Mouse (Mus musculus) hindbrain, embryonic 14.5 days (tissue): ENCODE results near the gene Actr1a. TPM values are rescaled to one million over a fixed set of nuclear protein-coding genes. Genes with fewer than 3 reads are reported as not detected.

Experiments used
- ATAC-seq: fragments of 200-750 bp; cut with Nextera tagmentation; 2 replicates; pipeline ENCODE4 v1.8.0; 2017; ENCODE audit warnings: moderate number of reproducible peaks, mild to moderate bottlenecking, moderate TSS enrichment, moderate library complexity; ENCODE audit not compliant: low FRiP score
- DNase-seq: peaks from one replicate; pipeline ENCODE4 v3.0.0-alpha.2; 2015; ENCODE audit warnings: low spot score
- H3K27ac ChIP-seq: fragments of 300-500 bp; sonication (generic); 2 replicates; pipeline ENCODE4 v1.5.1; 2014; ENCODE audit warnings: mild to moderate bottlenecking, moderate library complexity
- H3K27me3 ChIP-seq: fragments of 300-500 bp; sonication (generic); 2 replicates; pipeline ENCODE4 v1.6.1; 2014; ENCODE audit warnings: mild to moderate bottlenecking, low read length, mixed read lengths; ENCODE audit not compliant: control insufficient read depth, insufficient read depth
- H3K36me3 ChIP-seq: fragments of 300-500 bp; sonication (generic); replicated peaks from 2 replicates; pipeline ENCODE4 v1.6.1; 2014; ENCODE audit not compliant: control insufficient read depth, insufficient read depth
- H3K4me1 ChIP-seq: fragments of 300-500 bp; sonication (generic); replicated peaks from 2 replicates; pipeline ENCODE4 v1.6.1; 2014; ENCODE audit warnings: antibody characterized with exemption, low read length, mixed read lengths; ENCODE audit not compliant: control insufficient read depth, insufficient read depth
- H3K4me2 ChIP-seq: fragments of 300-500 bp; sonication (generic); replicated peaks from 2 replicates; pipeline ENCODE4 v1.6.1; 2014; ENCODE audit warnings: mild to moderate bottlenecking, moderate library complexity
- H3K4me3 ChIP-seq: fragments of 300-500 bp; sonication (generic); replicated peaks from 2 replicates; pipeline ENCODE4 v1.5.1; 2014; ENCODE audit warnings: mild to moderate bottlenecking, low read length
- H3K9ac ChIP-seq: fragments of 300-500 bp; sonication (generic); 2 replicates; pipeline ENCODE4 v1.6.1; 2014
- H3K9me3 ChIP-seq: fragments of 300-500 bp; sonication (generic); 2 replicates; pipeline ENCODE4 v1.6.1; 2016; ENCODE audit warnings: low read length; ENCODE audit not compliant: control insufficient read depth
- WGBS: fragments of 180-500 bp; shearing (Covaris S2); extraction: QIAGEN DNeasy Blood & Tissue Kit; methylation state at CpG from one replicate; pipeline ENCODE4 v1.1.7; 2014; 5-methylcytosine and 5-hydroxymethylcytosine counted together
- polyA plus RNA-seq: library from polyadenylated mRNA; unstranded; fragments of >200 nt; fragmentation: Nextera tagmentation; extraction: Ambion mirVana; gene quantifications from 2 replicates; pipeline ENCODE4 v1.2.1, GENCODE M21; 2014

The Actr1a gene
- polyA plus RNA-seq, 1 experiment from 2014 or later = 327 TPM

DNA sequence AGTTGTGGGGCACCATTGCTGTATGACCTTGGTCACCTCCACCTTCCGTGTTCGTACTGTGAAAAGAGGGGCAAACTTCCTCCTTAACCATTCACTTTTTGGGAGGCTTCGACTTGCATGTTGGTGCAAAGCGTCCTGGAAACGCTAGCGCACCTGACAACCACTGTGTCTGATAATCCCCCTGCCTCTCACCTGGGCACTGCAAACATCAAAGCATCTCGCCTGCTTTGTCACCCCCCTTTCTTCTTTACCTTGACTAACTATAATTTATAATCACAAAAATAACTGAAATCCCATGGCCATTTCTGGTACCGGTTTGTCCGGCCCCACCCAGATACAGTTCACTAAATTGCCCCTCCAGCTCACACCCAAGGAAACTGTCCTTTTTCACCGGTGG is 838 bp downstream of the Actr1a start:
- no peaks in the 10 kb centered on the region for H3K27me3 ChIP-seq
- no peaks in the 10 kb centered on the region for H3K9me3 ChIP-seq
- peaks cover 40% of the 10 kb centered on the region for H3K4me1 ChIP-seq
- ATAC-seq (no peak; the same call in 1 of the 2 replicates), DNase-seq (no peak)
- 7% methylated on average over 10 of the region's 10 CpGs for WGBS
- peak overlapping the region; percentile 49 for H3K9ac ChIP-seq
- peak overlapping the region; percentile 85 for H3K4me3 ChIP-seq
- 0 out of 2 replicates have a peak, but pooled peaks cover 9% of the 10 kb centered on the region for H3K36me3 ChIP-seq
- H3K27ac ChIP-seq = no peak overlapping the region
- peak overlapping the region; percentile 73 for H3K4me2 ChIP-seq

DNA sequence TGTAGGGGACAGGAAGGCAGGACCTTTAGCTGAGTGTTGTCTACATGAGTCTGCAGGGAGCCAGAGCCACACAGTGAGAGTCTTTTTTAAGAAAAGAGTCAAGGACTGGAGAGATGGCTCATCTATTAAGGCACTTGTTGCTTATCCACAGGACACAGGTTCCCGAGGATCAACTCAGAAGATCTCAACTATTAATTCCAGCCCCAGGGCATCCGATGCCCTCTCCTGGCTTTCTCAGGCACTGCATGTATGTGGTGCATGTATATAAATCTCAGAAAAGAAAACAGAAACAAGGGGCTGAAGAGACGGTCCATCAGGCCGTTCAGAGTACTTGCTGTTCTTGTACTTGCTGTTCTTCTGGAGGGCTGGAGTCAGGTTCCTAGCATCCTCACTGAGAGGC is 3.5 kb downstream of the Actr1a start:
- peak; percentile 54 for DNase-seq
- Histone ChIP-seq H3K9ac (no peak overlapping the region), H3K4me3 (no peak overlapping the region), H3K9me3 (no peaks in the 10 kb centered on the region), H3K27ac (no peak overlapping the region), H3K4me1 (peaks cover 20% of the 10 kb centered on the region), H3K36me3 (peaks cover 15% of the 10 kb centered on the region), H3K4me2 (no peak overlapping the region), H3K27me3 (no peaks in the 10 kb centered on the region)
- no peak for ATAC-seq
- 40% methylated on average over 4 of the region's 4 CpGs for WGBS

DNA sequence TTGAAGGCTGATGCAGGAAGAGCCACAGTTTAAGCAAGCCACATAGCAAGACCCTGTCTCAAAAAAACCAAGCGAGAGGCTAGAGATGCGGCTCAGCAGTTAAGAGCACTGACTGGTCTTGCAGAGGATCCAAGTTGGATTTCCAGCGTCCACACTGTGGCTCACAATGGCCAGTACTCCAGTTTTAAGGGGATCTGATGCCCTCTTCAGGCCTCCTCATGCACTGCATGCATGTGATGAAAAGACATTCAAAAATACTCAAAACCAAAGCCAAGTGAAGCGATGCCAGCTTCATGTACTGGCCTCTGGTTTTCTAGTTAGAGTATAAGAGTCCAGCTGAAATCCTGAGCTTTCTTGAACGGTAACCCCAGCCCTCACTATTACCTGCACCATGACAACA is 5.7 kb downstream of the Actr1a start:
- Histone ChIP-seq H3K4me1 (peaks cover 15% of the 10 kb centered on the region), H3K27ac (no peak overlapping the region), H3K9ac (no peak overlapping the region), H3K27me3 (no peaks in the 10 kb centered on the region), H3K4me3 (no peak overlapping the region), H3K4me2 (no peak overlapping the region), H3K36me3 (peaks cover 31% of the 10 kb centered on the region), H3K9me3 (no peaks in the 10 kb centered on the region)
- no peak for ATAC-seq
- 83% methylated on average over 5 of the region's 5 CpGs for WGBS
- no peak for DNase-seq

DNA sequence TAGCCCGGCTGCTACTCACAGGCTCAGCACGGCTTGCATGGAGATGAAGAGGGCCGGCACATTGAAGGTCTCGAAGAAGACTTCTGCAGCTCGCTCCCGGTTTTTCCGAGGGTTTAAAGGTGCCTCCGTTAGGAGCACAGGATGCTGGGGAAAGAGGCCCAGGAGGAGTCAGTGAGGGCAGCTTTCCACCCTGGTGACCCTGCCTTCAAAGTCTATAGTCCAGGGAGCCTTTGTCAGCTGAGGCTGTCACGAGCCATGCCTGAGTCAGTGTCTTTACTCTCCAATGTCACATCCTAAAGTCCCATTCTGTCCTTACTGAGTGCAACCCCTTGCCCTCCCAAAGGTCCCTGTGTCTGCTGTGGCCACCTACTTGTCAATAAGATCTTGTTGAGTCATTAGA is 13.3 kb downstream of the Actr1a start:
- 88% methylated on average over 9 of the region's 9 CpGs for WGBS
- Histone ChIP-seq H3K9ac (no peak overlapping the region), H3K9me3 (no peaks in the 10 kb centered on the region), H3K27ac (no peak overlapping the region), H3K4me3 (no peak overlapping the region), H3K36me3 (peaks cover 94% of the 10 kb centered on the region), H3K4me2 (no peak overlapping the region), H3K4me1 (no peaks in the 10 kb centered on the region), H3K27me3 (no peaks in the 10 kb centered on the region)
- no peak for ATAC-seq
- no peak for DNase-seq

DNA sequence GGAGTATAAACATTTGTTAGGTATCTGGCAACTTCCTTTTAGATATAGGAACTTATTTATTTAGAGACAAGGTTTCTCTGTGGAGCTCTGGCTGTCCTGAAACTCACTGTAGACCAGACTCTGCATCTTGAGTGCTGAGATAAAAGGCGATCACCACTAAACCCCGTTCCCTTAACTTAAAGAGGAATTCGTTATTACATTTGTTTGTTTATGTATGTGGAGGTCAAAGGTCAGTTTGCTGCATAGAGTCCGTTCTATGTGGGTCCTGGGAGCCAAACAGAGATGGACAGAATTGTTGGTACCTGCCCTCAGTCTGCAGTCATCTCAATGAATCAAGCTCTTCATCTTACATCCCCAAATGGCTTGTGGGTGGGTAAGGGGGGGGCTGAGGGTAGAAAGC is 19.7 kb downstream of the Actr1a start:
- DNase-seq (no peak), ATAC-seq (no peak)
- Histone ChIP-seq H3K4me3 (no peak overlapping the region), H3K9me3 (no peaks in the 10 kb centered on the region), H3K9ac (no peak overlapping the region), H3K27ac (no peak overlapping the region), H3K27me3 (no peaks in the 10 kb centered on the region), H3K36me3 (peaks cover 52% of the 10 kb centered on the region), H3K4me2 (no peak overlapping the region), H3K4me1 (no peaks in the 10 kb centered on the region)
- WGBS = 66% methylated on average over 4 of the region's 4 CpGs

DNA sequence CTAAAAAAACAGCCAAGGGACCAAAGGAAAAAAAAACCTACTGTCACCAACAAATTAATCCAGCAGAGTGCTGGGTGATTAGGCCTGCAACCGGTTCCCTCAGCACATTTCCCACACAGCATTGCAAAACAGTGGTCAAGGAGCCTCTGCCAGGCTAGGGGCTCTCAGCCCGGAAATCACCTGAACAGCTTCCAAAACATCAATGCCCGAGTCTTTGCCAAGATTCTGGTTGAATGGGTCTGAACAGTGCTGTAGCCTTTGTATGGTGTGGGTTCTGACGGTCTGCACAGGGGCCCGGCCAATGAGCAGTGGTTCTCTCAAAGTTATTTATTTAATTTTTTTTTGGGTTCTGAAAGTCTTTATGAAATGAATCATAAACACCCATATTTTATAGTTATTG is 20.1 kb downstream of the Actr1a start:
- H3K36me3 ChIP-seq = peaks cover 48% of the 10 kb centered on the region
- no peaks in the 10 kb centered on the region for H3K27me3 ChIP-seq
- 53% methylated on average over 5 of the region's 5 CpGs for WGBS
- ATAC-seq (no peak), DNase-seq (peak; percentile 58)
- H3K9me3 ChIP-seq = no peaks in the 10 kb centered on the region
- H3K9ac ChIP-seq = no peak overlapping the region
- no peak overlapping the region for H3K4me2 ChIP-seq
- no peaks in the 10 kb centered on the region for H3K4me1 ChIP-seq
- H3K27ac ChIP-seq = no peak overlapping the region
- no peak overlapping the region for H3K4me3 ChIP-seq

DNA sequence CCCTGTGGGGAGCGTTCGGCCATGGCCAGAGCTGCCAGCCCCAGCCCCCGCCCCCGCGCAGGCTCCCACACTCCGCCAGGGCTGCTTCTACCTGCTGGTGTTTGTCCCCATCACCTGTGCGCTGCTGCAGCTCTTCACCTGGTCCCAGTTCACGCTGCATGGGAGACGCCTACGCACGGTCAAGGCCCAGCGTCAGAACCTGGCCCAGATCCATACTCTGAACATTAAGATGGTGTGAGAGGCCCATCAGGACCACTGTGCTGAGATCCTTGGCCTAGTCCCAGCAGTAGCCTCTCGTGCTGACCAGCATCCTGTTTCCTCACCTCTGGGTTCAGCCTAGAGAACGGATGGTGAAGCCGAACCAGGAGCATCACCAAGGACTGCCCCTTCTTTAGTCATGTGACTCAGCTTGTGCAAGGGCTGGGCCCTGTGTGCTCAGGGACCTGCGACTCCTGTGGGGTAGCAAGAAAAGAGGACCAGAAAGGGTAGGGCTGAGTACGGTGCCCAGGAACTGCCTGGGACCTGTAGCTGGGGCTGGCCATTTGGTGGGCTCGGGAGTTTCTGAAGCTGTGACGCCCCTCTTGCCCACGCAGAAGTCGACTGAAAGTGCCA is 21.0 kb downstream of the Actr1a start:
- Histone ChIP-seq H3K4me2 (no peak overlapping the region), H3K36me3 (peaks cover 39% of the 10 kb centered on the region), H3K27ac (no peak overlapping the region; the same call in 1 of the 2 replicates), H3K4me3 (no peak overlapping the region), H3K9ac (no peak overlapping the region), H3K4me1 (no peaks in the 10 kb centered on the region), H3K9me3 (no peaks in the 10 kb centered on the region), H3K27me3 (no peaks in the 10 kb centered on the region)
- WGBS = 43% methylated on average over 21 of the region's 21 CpGs
- no peak for ATAC-seq
- DNase-seq = no peak

DNA sequence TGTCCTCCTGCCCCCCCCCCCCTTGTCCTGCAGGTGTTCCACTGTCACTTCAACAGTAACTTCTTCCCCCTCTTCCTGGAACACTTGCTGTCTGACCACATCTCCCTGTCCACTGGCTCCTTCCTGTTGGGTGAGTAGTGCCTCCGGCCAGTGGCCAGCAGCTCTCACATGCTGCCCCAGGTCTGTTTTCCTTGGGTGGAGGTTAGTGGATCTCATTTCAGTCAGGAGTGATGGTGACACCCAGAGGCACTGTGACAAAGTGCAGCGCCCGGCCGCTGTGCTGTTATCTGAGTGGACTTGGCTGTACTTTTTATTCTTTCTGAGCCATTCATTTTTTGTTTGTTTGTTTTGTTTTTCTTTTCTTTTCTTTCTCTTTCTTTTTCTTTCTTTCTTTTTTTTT is 26.3 kb downstream of the Actr1a start:
- Histone ChIP-seq H3K27me3 (no peaks in the 10 kb centered on the region), H3K4me2 (no peak overlapping the region), H3K36me3 (no peaks in the 10 kb centered on the region), H3K9ac (no peak overlapping the region), H3K4me3 (no peak overlapping the region), H3K27ac (no peak overlapping the region), H3K4me1 (no peaks in the 10 kb centered on the region), H3K9me3 (no peaks in the 10 kb centered on the region)
- DNase-seq = peak; percentile 54
- ATAC-seq = no peak
- 35% methylated on average over 4 of the region's 4 CpGs for WGBS

DNA sequence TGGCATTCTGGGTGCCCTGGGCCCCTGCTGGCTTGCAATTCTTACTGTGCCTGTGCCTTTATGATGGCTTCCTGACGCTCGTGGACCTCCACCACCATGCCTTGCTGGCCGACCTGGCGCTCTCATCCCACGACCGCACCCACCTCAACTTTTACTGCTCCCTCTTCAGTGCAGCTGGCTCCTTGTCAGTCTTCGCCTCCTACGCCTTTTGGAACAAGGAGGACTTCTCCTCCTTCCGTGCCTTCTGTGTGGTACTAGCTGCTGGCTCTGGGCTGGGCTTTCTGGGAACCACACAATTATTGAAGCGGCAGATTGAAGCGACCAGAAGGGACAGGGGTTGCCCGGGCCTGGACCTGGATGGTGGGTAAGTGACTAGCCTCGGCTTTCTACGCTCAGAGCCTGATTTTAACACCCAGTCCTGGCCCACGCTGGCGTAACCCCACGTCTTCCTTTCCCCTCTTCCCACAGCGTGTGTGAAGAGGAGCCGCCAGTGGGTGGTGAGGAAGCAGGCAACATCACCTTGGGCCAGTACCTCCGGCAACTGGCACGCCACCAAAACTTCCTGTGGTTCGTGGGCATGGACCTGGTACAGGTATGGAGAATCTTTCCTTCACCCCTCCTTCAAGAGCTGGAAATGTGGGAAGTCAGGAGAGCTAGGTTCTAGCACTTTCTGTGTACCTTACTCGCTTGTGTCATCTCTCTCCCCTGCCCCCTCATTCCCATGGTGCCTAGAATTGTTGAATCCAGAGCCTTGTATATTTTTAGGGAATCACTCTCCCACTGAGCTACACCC is 27.6 kb downstream of the Actr1a start:
- 92% methylated on average over 23 of the region's 23 CpGs for WGBS
- Histone ChIP-seq H3K36me3 (no peaks in the 10 kb centered on the region), H3K4me3 (no peak overlapping the region), H3K9ac (no peak overlapping the region), H3K4me1 (no peaks in the 10 kb centered on the region), H3K4me2 (no peak overlapping the region), H3K27me3 (no peaks in the 10 kb centered on the region), H3K27ac (no peak overlapping the region), H3K9me3 (no peaks in the 10 kb centered on the region)
- DNase-seq = no peak
- no peak for ATAC-seq
